Mouse (Mus musculus) cortical plate, adult 2 months (tissue): Measurements from ENCODE around the gene Spem2.

Experiments
- CTCF ChIP-seq: fragments of 200-500 bp; IDR thresholded peaks from 2 replicates; pipeline ENCODE4 v1.5.1; 2011; ENCODE audit warnings: mild to moderate bottlenecking, control low read depth, low read length; ENCODE audit not compliant: insufficient read depth; ENCODE audit errors: extremely low read depth
- POLR2A ChIP-seq: fragments of 200-500 bp; IDR thresholded peaks from 2 replicates; pipeline ENCODE4 v1.6.1; 2011; ENCODE audit warnings: mild to moderate bottlenecking, low read length, control low read depth; ENCODE audit not compliant: insufficient read depth; ENCODE audit errors: extremely low read depth

- TF ChIP-seq POLR2A: no peak
- TF ChIP-seq CTCF: no peak
Observed at GRCm38 (mm10) chr11:69833554-69833953, 15.3 kb upstream of the Spem2 start.
